Mouse (Mus musculus): ENCODE data around the gene Pknox1. TPM values are rescaled to one million over a fixed set of nuclear protein-coding genes. Genes with fewer than 3 reads are reported as not detected.

Gene Pknox1
- total RNA-seq, 1 experiment from 2014 or later: 31.6 TPM

Other genes with a start within 250 kb of the Pknox1 start
- gene Pde9a, start 178.5 kb upstream of the Pknox1 start, total RNA-seq (2017): 0.38 and 2.6 TPM in 2 replicates
- gene Wdr4, start 44.8 kb upstream of the Pknox1 start, total RNA-seq (2017): 17.9 and 25.9 TPM in 2 replicates
- 127 and 203 TPM in 2 replicates for gene Ndufv3, start 44.6 kb upstream of the Pknox1 start, total RNA-seq (2017)
- gene Cbs, start 72.5 kb downstream of the Pknox1 start, total RNA-seq (2017): 0.75 TPM in 1 of 2 replicates, not detected in the other
- gene U2af1, start 94.2 kb downstream of the Pknox1 start, total RNA-seq (2017): 224 and 307 TPM in 2 replicates
- gene Cryaa, start 113.1 kb downstream of the Pknox1 start, total RNA-seq (2017): not detected in 2 replicates

Data from hematopoietic stem cell, adult 5-6 weeks (primary cell).